Mouse (Mus musculus): ENCODE measurements around the gene Arhgdig.
"Not testable (repeated sequence)": the region's sequence is repeated elsewhere in the genome, so short reads cannot be mapped to it uniquely, and the experiment has no call there.

Arhgdig gene

DNA sequence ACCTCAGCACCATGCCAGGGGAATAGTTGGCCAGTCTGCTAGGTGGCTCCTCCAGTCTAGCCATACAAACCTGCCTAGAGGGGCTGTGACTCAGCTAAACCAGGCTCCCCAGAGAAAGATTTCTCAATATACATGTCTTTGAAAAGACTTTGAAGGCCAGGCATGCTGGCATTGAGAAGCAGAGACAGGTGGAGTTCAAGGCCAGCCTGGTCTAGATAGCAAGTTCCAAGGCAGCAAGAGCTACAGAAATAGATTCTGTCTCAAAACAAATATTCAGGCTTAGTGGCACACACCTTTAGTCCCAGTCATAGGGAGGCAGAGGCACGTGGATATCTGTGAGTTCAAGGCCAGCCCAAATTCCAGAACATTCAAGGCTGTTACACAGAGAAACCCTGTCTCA is 1.2 kb downstream of the Arhgdig start:
- DNase-seq (ENCODE audit: inconsistent age in 2 of 2, low spot score in 1 of 2), result peak; percentile 77 to 88

GRCm38 (mm10) chr17:26204766-26205165 is 2.8 kb downstream of the Arhgdig start:
- DNase-seq (ENCODE audit: inconsistent age in 2 of 2, low spot score in 1 of 2), result peak; percentile 57 to 62

- peak; percentile 82 to 93 for DNase-seq (ENCODE audit: inconsistent age in 2 of 2, low spot score in 1 of 2)
Observed at GRCm38 (mm10) chr17:26203321-26203811, 4.2 kb downstream of the Arhgdig start.

GRCm38 (mm10) chr17:26202737-26203136 is 4.8 kb downstream of the Arhgdig start, which contains the start of gene Rgs11:
Rgs11 (plus strand) TSS chr17:26202951.
- peak; percentile 77 to 88 for DNase-seq (ENCODE audit: inconsistent age in 2 of 2, low spot score in 1 of 2)

- DNase-seq (ENCODE audit: inconsistent age in 2 of 2, low spot score in 1 of 2), result peak; percentile 67 to 83
Observed at GRCm38 (mm10) chr17:26201998-26202397, 5.6 kb downstream of the Arhgdig start.

DNA sequence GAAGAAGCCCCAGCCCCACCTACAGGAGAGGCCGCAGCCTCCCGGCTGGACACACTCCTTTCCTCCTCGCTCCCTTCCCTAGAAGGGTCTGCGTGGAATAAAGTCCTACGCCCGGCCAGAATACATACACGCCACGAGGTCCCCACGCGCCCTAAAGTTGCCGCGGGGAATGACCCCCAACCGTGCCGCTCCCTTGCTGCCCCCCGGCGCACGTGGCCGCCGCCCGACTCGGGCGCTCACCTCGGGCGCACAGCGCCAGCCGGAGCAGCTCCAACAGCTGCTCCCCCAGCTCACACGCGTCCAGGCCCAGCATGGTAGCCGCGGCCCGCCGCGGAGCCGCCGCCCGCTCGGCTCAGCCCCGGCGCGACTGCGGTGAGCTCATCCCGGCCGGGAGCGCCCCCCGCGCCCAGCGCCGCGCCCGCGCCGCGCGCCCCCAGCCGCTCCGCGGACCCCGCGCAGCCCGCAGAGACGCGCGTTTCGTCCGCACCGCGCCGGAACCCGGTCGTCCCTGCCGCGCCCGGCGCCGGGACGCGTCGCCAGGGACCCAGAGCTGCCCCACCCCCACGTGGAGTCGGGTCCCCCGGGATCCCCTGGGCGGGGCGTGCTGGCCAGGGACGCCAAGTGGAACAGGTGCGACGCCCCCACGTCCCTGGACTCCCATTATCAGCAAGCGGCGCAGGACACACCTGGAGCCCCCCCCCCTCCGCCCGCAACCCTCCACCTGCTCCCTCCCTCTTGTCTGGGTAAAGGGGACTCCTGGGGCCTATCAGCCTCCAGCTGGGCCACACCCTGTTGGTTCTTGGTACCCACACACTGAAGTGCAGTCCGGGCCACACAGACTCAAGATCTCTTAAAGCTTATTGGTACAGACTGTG is 6.5 kb downstream of the Arhgdig start:
- peak; percentile 50 to 76 for DNase-seq (ENCODE audit: inconsistent age in 2 of 2, low spot score in 1 of 2)

- DNase-seq (ENCODE audit: inconsistent age in 2 of 2, low spot score in 1 of 2), result peak in 1 of 2 experiments; percentile 24
Observed at GRCm38 (mm10) chr17:26198892-26199291, 8.7 kb downstream of the Arhgdig start, which contains the start of gene Pdia2. Pdia2 (minus strand) TSS chr17:26199087.

DNA sequence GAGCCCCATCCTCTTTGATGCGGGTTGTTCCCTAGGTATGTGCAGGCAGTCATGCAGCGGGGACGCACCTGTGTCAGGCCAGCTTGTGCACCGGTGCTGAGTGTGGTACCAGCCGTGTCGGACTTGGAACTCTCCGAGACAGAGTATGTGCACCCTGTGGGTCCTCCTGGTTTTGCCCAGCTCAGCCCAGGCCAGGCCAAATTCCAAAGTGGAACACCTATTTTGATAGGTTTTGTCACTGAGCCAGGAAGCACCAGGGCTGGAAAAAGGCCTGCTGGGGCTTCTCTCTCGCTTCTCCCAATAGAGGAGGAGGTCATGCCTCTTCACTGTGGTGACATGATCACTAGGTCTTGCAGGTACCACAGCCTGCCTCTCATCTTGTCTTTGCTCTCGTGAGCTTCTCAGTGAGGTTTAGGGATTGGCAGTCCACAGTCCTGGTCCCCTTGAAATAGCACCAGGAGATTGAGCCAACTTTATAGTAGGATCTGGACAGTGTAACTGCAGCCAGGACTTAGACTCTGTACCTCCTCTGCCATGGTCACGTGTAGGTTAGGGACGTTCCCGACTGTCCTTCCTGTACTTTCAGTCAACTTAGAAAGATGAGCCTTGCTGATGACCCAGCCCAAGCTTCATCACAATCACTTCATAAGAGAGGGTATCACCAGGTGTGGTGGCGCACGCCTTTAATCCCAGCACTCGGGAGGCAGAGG is 14.9 kb downstream of the Arhgdig start:
- no peak for DNase-seq (ENCODE audit: inconsistent age in 2 of 2, low spot score in 1 of 2)

DNA sequence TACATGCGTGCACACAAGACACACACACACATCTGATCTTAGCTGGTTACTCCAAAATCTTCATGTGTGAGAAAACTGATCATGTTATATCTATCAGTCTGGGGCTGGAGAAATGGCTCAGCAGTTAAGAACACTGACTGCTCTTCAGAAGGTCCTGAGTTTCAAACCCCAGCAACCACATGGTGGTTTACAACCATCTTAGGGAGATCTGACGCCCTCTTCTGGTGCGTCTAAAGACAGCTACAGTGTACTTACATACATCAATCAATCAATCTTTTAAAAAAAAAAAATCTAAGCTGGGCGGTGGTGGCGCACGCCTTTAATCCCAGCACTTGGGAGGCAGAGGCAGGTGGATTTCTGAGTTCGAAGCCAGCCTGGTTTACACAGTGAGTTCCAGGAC is 16.1 kb downstream of the Arhgdig start:
- DNase-seq (ENCODE audit: inconsistent age in 2 of 2, low spot score in 1 of 2), result not testable (repeated sequence)

- peak in 1 of 2 experiments; percentile 39 for DNase-seq (ENCODE audit: inconsistent age in 2 of 2, low spot score in 1 of 2)
Observed at GRCm38 (mm10) chr17:26188091-26188805, 19.3 kb downstream of the Arhgdig start.

DNA sequence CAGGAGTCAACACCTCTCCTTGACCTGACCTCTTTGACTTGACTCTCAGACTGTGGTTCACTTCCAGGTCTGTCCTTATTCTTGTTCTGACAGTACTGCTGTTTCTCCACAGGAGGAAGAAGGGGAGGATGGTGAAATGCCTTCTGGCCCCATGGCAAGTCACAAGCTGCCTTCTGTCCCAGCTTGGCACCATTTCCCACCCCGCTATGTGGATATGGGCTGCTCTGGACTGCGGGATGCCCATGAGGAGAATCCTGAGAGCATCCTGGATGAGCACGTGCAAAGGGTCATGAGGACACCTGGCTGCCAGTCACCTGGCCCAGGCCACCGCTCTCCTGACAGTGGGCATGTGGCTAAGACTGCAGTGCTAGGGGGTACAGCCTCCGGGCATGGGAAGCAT is 20.0 kb downstream of the Arhgdig start:
- peak in 1 of 2 experiments; percentile 27 for DNase-seq (ENCODE audit: inconsistent age in 2 of 2, low spot score in 1 of 2)

DNA sequence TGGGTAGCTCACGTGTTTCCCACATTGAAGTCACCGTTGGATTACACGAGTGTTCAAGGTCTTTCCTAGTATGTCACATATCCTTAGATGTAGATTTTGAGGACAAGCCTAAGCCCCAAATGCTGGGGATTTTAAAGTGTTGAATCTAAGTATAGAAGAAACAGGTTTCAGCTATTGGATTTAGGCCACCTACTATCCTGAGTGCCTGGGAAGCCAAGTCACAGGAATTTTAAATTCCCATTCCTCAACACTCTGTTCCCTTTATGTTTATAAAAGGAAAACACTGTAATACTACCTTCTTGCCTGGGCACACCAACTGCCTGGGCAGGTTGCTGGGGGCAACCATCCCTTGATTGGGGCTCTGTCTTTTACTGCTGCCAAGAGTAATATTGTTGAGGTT is 26.4 kb downstream of the Arhgdig start:
- no peak for DNase-seq (ENCODE audit: inconsistent age in 2 of 2, low spot score in 1 of 2)

DNA sequence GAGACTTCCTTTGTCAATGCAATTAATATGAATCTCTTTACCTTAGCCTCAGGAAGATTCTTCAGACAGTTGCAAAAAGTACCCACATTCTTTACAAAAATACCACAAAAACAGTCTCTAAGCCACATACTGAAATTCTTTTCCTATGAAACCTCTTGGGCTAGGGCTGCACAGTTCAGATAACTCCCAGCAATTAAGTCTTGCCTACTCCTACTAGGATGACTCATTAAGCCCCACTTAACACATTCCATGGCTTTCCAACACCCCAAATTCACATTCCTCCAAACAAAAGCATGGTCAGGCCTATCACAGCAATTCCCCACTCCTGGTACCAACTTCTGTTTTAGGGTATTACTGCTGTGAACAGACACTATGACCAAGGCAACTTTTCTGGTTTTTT is 29.0 kb downstream of the Arhgdig start:
- no peak for DNase-seq (ENCODE audit: inconsistent age in 2 of 2, low spot score in 1 of 2)

GRCm38 (mm10) chr17:26175248-26175647 is 32.3 kb downstream of the Arhgdig start:
- DNase-seq (ENCODE audit: inconsistent age in 2 of 2, low spot score in 1 of 2), result not testable (repeated sequence)

- DNase-seq (ENCODE audit: inconsistent age in 2 of 2, low spot score in 1 of 2), result peak in 1 of 2 experiments; percentile 60
Observed at GRCm38 (mm10) chr17:26168039-26168438, 39.5 kb downstream of the Arhgdig start.

GRCm38 (mm10) chr17:26162736-26163135 is 44.9 kb downstream of the Arhgdig start:
- DNase-seq (ENCODE audit: inconsistent age in 2 of 2, low spot score in 1 of 2), result no peak

GRCm38 (mm10) chr17:26151886-26152630 is 55.5 kb downstream of the Arhgdig start:
- DNase-seq (ENCODE audit: inconsistent age in 2 of 2, low spot score in 1 of 2), result no peak
